Mouse (Mus musculus) embryonic facial prominence, embryonic 12.5 days (tissue): ENCODE measurements around the gene Lgr4. TPM values are rescaled to one million over a fixed set of nuclear protein-coding genes. Genes with fewer than 3 reads are reported as not detected.

Source experiments
- ATAC-seq: fragments of 200-750 bp; cut with Nextera tagmentation; 2 replicates; pipeline ENCODE4 v1.8.0; 2017; ENCODE audit not compliant: insufficient number of reproducible peaks, insufficient read depth, low FRiP score, low TSS enrichment
- H3K27ac ChIP-seq: fragments of 300-500 bp; sonication (generic); 2 replicates; pipeline ENCODE4 v1.5.1; 2016; ENCODE audit warnings: mild to moderate bottlenecking
- H3K27me3 ChIP-seq: fragments of 300-500 bp; sonication (generic); 2 replicates; pipeline ENCODE4 v1.6.1; 2016; ENCODE audit warnings: mild to moderate bottlenecking, moderate library complexity
- H3K36me3 ChIP-seq: fragments of 300-500 bp; sonication (generic); 2 replicates; pipeline ENCODE4 v1.6.1; 2016; ENCODE audit warnings: mild to moderate bottlenecking
- H3K4me1 ChIP-seq: fragments of 300-500 bp; sonication (generic); 2 replicates; pipeline ENCODE4 v1.6.1; 2016
- H3K4me2 ChIP-seq: fragments of 300-500 bp; sonication (generic); replicated peaks from 2 replicates; pipeline ENCODE4 v1.6.1; 2016; ENCODE audit warnings: mild to moderate bottlenecking, moderate library complexity
- H3K4me3 ChIP-seq: fragments of 300-500 bp; sonication (generic); 2 replicates; pipeline ENCODE4 v1.5.1; 2016; ENCODE audit warnings: mild to moderate bottlenecking
- H3K9ac ChIP-seq: fragments of 300-500 bp; sonication (generic); 2 replicates; pipeline ENCODE4 v1.6.1; 2016; ENCODE audit warnings: mild to moderate bottlenecking, moderate library complexity
- H3K9me3 ChIP-seq: fragments of 300-500 bp; sonication (generic); 2 replicates; pipeline ENCODE4 v1.6.1; 2016; ENCODE audit warnings: mild to moderate bottlenecking, moderate library complexity
- WGBS: fragments of 180-500 bp; shearing (Covaris S2); methylation state at CpG from one replicate; pipeline ENCODE4 v1.1.7; 2016; 5-methylcytosine and 5-hydroxymethylcytosine counted together
- polyA plus RNA-seq: library from polyadenylated mRNA; unstranded; fragments of >200 nt; fragmentation: Nextera tagmentation; extraction: Ambion mirVana; gene quantifications from 2 replicates; pipeline ENCODE4 v1.2.1, GENCODE M21; 2016

The Lgr4 gene
- polyA plus RNA-seq, 1 experiment from 2014 or later, result 22.3 TPM

GRCm38 (mm10) chr2:109935194-109935593 lies 17.7 kb downstream of the Lgr4 start:
- Histone ChIP-seq H3K9me3 (no peaks in the 10 kb centered on the region), H3K4me2 (no peak overlapping the region), H3K4me3 (no peak overlapping the region), H3K27me3 (no peaks in the 10 kb centered on the region), H3K27ac (no peak overlapping the region), H3K9ac (no peak overlapping the region), H3K4me1 (peaks cover 26% of the 10 kb centered on the region), H3K36me3 (no peaks in the 10 kb centered on the region)
- ATAC-seq, result no peak
- whole genome bisulfite sequencing, result 91% methylated on average over 3 of the region's 3 CpGs

- ATAC-seq, result no peak
- WGBS, result 72% methylated on average over 11 of the region's 11 CpGs
- Histone ChIP-seq H3K4me2 (no peak overlapping the region), H3K27me3 (no peaks in the 10 kb centered on the region), H3K9me3 (no peaks in the 10 kb centered on the region), H3K9ac (no peak overlapping the region), H3K36me3 (no peaks in the 10 kb centered on the region), H3K4me1 (peaks cover 26% of the 10 kb centered on the region), H3K4me3 (no peak overlapping the region), H3K27ac (no peak overlapping the region)
Observed at GRCm38 (mm10) chr2:109935754-109936409, 18.4 kb downstream of the Lgr4 start.

- Histone ChIP-seq H3K9me3 (no peaks in the 10 kb centered on the region), H3K4me2 (no peak overlapping the region), H3K9ac (no peak overlapping the region), H3K4me1 (peaks cover 25% of the 10 kb centered on the region), H3K4me3 (no peak overlapping the region), H3K36me3 (no peaks in the 10 kb centered on the region), H3K27ac (no peak overlapping the region), H3K27me3 (no peaks in the 10 kb centered on the region)
- WGBS, result 41% methylated on average over 2 of the region's 2 CpGs
- ATAC-seq, result no peak
Observed at GRCm38 (mm10) chr2:109936410-109936755, 18.9 kb downstream of the Lgr4 start.

GRCm38 (mm10) chr2:109941973-109942444 lies 24.6 kb downstream of the Lgr4 start:
- H3K4me1 ChIP-seq, result peaks cover 10% of the 10 kb centered on the region
- no peak overlapping the region for H3K4me2 ChIP-seq
- H3K9ac ChIP-seq, result no peak overlapping the region
- no peak overlapping the region for H3K27ac ChIP-seq
- ATAC-seq, result no peak
- no peaks in the 10 kb centered on the region for H3K36me3 ChIP-seq
- 9% methylated on average over 5 of the region's 5 CpGs for WGBS
- no peak overlapping the region for H3K4me3 ChIP-seq
- H3K27me3 ChIP-seq, result no peaks in the 10 kb centered on the region
- no peaks in the 10 kb centered on the region for H3K9me3 ChIP-seq

GRCm38 (mm10) chr2:109942810-109943570 lies 25.5 kb downstream of the Lgr4 start:
- H3K9me3 ChIP-seq, result no peaks in the 10 kb centered on the region
- no peak overlapping the region for H3K4me2 ChIP-seq
- no peak overlapping the region for H3K4me3 ChIP-seq
- no peak overlapping the region for H3K9ac ChIP-seq
- no peaks in the 10 kb centered on the region for H3K36me3 ChIP-seq
- no peak for ATAC-seq
- WGBS, result 41% methylated on average over 8 of the region's 8 CpGs
- H3K27ac ChIP-seq, result no peak overlapping the region
- peaks cover 10% of the 10 kb centered on the region for H3K4me1 ChIP-seq
- H3K27me3 ChIP-seq, result no peaks in the 10 kb centered on the region

- Histone ChIP-seq H3K27me3 (no peaks in the 10 kb centered on the region), H3K9ac (no peak overlapping the region), H3K4me3 (no peak overlapping the region), H3K36me3 (no peaks in the 10 kb centered on the region), H3K9me3 (no peaks in the 10 kb centered on the region), H3K27ac (no peak overlapping the region), H3K4me2 (no peak overlapping the region), H3K4me1 (peaks cover 12% of the 10 kb centered on the region)
- WGBS, result 80% methylated on average over 9 of the region's 9 CpGs
- no peak for ATAC-seq
Observed at GRCm38 (mm10) chr2:109944995-109945394, 27.5 kb downstream of the Lgr4 start.

GRCm38 (mm10) chr2:109945532-109945931 lies 28.1 kb downstream of the Lgr4 start:
- no peak overlapping the region for H3K4me3 ChIP-seq
- ATAC-seq, result no peak
- no peak overlapping the region for H3K27ac ChIP-seq
- no peaks in the 10 kb centered on the region for H3K36me3 ChIP-seq
- peaks cover 13% of the 10 kb centered on the region for H3K4me1 ChIP-seq
- H3K4me2 ChIP-seq, result no peak overlapping the region
- no peaks in the 10 kb centered on the region for H3K27me3 ChIP-seq
- no peaks in the 10 kb centered on the region for H3K9me3 ChIP-seq
- WGBS, result 79% methylated on average over 4 of the region's 4 CpGs
- H3K9ac ChIP-seq, result no peak overlapping the region

GRCm38 (mm10) chr2:109946426-109946825 lies 29.0 kb downstream of the Lgr4 start:
- Histone ChIP-seq H3K36me3 (no peaks in the 10 kb centered on the region), H3K27ac (no peak overlapping the region), H3K9ac (no peak overlapping the region), H3K4me2 (no peak overlapping the region), H3K4me1 (peaks cover 16% of the 10 kb centered on the region), H3K9me3 (no peaks in the 10 kb centered on the region), H3K27me3 (no peaks in the 10 kb centered on the region), H3K4me3 (no peak overlapping the region)
- 86% methylated on average over 6 of the region's 6 CpGs for WGBS
- no peak for ATAC-seq

- H3K27ac ChIP-seq, result no peak overlapping the region
- H3K9ac ChIP-seq, result no peak overlapping the region
- no peak for ATAC-seq
- no peak overlapping the region for H3K4me2 ChIP-seq
- H3K4me1 ChIP-seq, result peaks cover 16% of the 10 kb centered on the region; the same call in 1 of the 2 replicates
- no peaks in the 10 kb centered on the region for H3K27me3 ChIP-seq
- no peaks in the 10 kb centered on the region for H3K36me3 ChIP-seq
- H3K4me3 ChIP-seq, result no peak overlapping the region
- no peaks in the 10 kb centered on the region for H3K9me3 ChIP-seq
Observed at GRCm38 (mm10) chr2:109949519-109949918, 32.1 kb downstream of the Lgr4 start.

- Histone ChIP-seq H3K4me2 (no peak overlapping the region), H3K27ac (no peak overlapping the region), H3K27me3 (no peaks in the 10 kb centered on the region), H3K4me3 (no peak overlapping the region), H3K4me1 (peaks cover 19% of the 10 kb centered on the region; the same call in 1 of the 2 replicates), H3K9me3 (no peaks in the 10 kb centered on the region), H3K36me3 (no peaks in the 10 kb centered on the region), H3K9ac (no peak overlapping the region)
- no peak for ATAC-seq
- WGBS, result 80% methylated on average over 3 of the region's 3 CpGs
Observed at GRCm38 (mm10) chr2:109950311-109950710, 32.9 kb downstream of the Lgr4 start.

- Histone ChIP-seq H3K4me3 (no peak overlapping the region), H3K9me3 (no peaks in the 10 kb centered on the region), H3K27me3 (no peaks in the 10 kb centered on the region), H3K36me3 (no peaks in the 10 kb centered on the region), H3K4me1 (peaks cover 19% of the 10 kb centered on the region; the same call in 1 of the 2 replicates), H3K4me2 (no peak overlapping the region), H3K9ac (no peak overlapping the region), H3K27ac (no peak overlapping the region)
- no peak for ATAC-seq
- WGBS, result 82% methylated on average over 4 of the region's 4 CpGs
Observed at GRCm38 (mm10) chr2:109951050-109951449, 33.6 kb downstream of the Lgr4 start.

- no peaks in the 10 kb centered on the region for H3K36me3 ChIP-seq
- H3K27me3 ChIP-seq, result no peaks in the 10 kb centered on the region
- no peak for ATAC-seq
- H3K9me3 ChIP-seq, result no peaks in the 10 kb centered on the region
- H3K4me2 ChIP-seq, result no peak overlapping the region
- H3K4me3 ChIP-seq, result no peak overlapping the region
- no peak overlapping the region for H3K27ac ChIP-seq
- WGBS, result 82% methylated on average over 10 of the region's 10 CpGs
- peaks cover 19% of the 10 kb centered on the region; the same call in 1 of the 2 replicates for H3K4me1 ChIP-seq
- H3K9ac ChIP-seq, result no peak overlapping the region
Observed at GRCm38 (mm10) chr2:109953048-109953717, 35.7 kb downstream of the Lgr4 start.
